Mouse (Mus musculus) MEL (cell line): ENCODE measurements around the gene Snca. TPM values are rescaled to one million over a fixed set of nuclear protein-coding genes. Genes with fewer than 3 reads are reported as not detected.

Experiments
- DNase-seq: peaks from one replicate; pipeline ENCODE4 v3.0.0; 2011; ENCODE audit warnings: low read depth, low spot score
- H3K27ac ChIP-seq: 2 replicates; pipeline ENCODE4 v1.5.1; 2012; ENCODE audit warnings: low read depth, mild to moderate bottlenecking, control low read depth, low read length, moderate library complexity; ENCODE audit not compliant: control insufficient read depth
- H3K27me3 ChIP-seq, 2 experiments: fragments of 150-350 bp in 1 of 2; sonication (generic) in 1 of 2; 2 replicates each; pipeline ENCODE4 v1.6.1; 2012; ENCODE audit warnings: low read length in 2 of 2, mild to moderate bottlenecking in 2 of 2, improper control_type of control experiment in 1 of 2, moderate library complexity in 1 of 2; ENCODE audit not compliant: insufficient read depth in 2 of 2, control insufficient read depth in 1 of 2
- H3K36me3 ChIP-seq, 2 experiments: 2 replicates each; pipeline ENCODE4 v1.6.1; 2012 to 2014; ENCODE audit warnings: low read length in 2 of 2, improper control_type of control experiment in 1 of 2, inconsistent platforms in 1 of 2, mild to moderate bottlenecking in 1 of 2; ENCODE audit not compliant: insufficient read depth in 2 of 2, control insufficient read depth in 1 of 2
- H3K4me1 ChIP-seq, 2 experiments: fragments of 150-350 bp in 1 of 2; sonication (generic) in 1 of 2; 2 replicates each; pipeline ENCODE4 v1.6.1; 2012; ENCODE audit warnings: low read length in 2 of 2, improper control_type of control experiment in 1 of 2, mild to moderate bottlenecking in 1 of 2; ENCODE audit not compliant: insufficient read depth in 2 of 2, control insufficient read depth in 1 of 2
- H3K4me3 ChIP-seq, 2 experiments: fragments of 150-350 bp in 1 of 2; sonication (generic) in 1 of 2; 2 replicates each; pipeline ENCODE4 v1.5.1; 2012; ENCODE audit warnings: low read depth in 2 of 2, low read length in 2 of 2, mild to moderate bottlenecking in 2 of 2, moderate library complexity in 2 of 2, control low read depth in 1 of 2, improper control_type of control experiment in 1 of 2; ENCODE audit not compliant: control insufficient read depth in 1 of 2, insufficient read depth in 1 of 2
- H3K79me2 ChIP-seq: 2 replicates; pipeline ENCODE4 v1.6.1; 2012; ENCODE audit warnings: mild to moderate bottlenecking, low read length, moderate library complexity; ENCODE audit not compliant: control insufficient read depth, poor library complexity, insufficient read depth
- H3K9ac ChIP-seq: 2 replicates; pipeline ENCODE4 v1.6.1; 2012; ENCODE audit warnings: low read depth, mild to moderate bottlenecking, control low read depth, low read length, moderate library complexity; ENCODE audit not compliant: control insufficient read depth, poor library complexity, severe bottlenecking
- H3K9me3 ChIP-seq: fragments of 150-350 bp; sonication (generic); replicated peaks from 2 replicates; pipeline ENCODE4 v1.6.1; 2012; ENCODE audit warnings: mild to moderate bottlenecking, low read length, improper control_type of control experiment, moderate library complexity; ENCODE audit not compliant: insufficient read depth
- BHLHE40 ChIP-seq: IDR thresholded peaks from 2 replicates; pipeline ENCODE4 v1.6.1; 2012; ENCODE audit warnings: low read depth, mild to moderate bottlenecking, inconsistent platforms, low read length, improper control_type of control experiment, borderline replicate concordance
- CHD1 ChIP-seq: IDR thresholded peaks from 2 replicates; pipeline ENCODE4 v1.6.1; 2012; ENCODE audit warnings: low read depth, mild to moderate bottlenecking, inconsistent platforms, low read length, improper control_type of control experiment
- CHD2 ChIP-seq: IDR thresholded peaks from 2 replicates; pipeline ENCODE4 v1.6.1; 2011; ENCODE audit warnings: low read length, improper control_type of control experiment
- ELF1 ChIP-seq: IDR thresholded peaks from 2 replicates; pipeline ENCODE4 v1.6.1; 2014; ENCODE audit warnings: low read depth, mild to moderate bottlenecking, inconsistent platforms, low read length, improper control_type of control experiment, moderate library complexity
- ETS1 ChIP-seq: IDR thresholded peaks from 2 replicates; pipeline ENCODE4 v1.6.1; 2012; ENCODE audit warnings: low read depth, mild to moderate bottlenecking, inconsistent platforms, low read length, improper control_type of control experiment, moderate library complexity
- GATA1 ChIP-seq: IDR thresholded peaks from 2 replicates; pipeline ENCODE4 v1.6.1; 2011; ENCODE audit warnings: low read depth, low read length, improper control_type of control experiment
- HCFC1 ChIP-seq: IDR thresholded peaks from 2 replicates; pipeline ENCODE4 v1.6.1; 2012; ENCODE audit warnings: low read depth, mild to moderate bottlenecking, inconsistent platforms, low read length, improper control_type of control experiment, moderate library complexity
- MAFK ChIP-seq: IDR thresholded peaks from 2 replicates; pipeline ENCODE4 v1.6.1; 2011; ENCODE audit warnings: low read depth, mild to moderate bottlenecking, low read length, improper control_type of control experiment, borderline replicate concordance
- MAX ChIP-seq: IDR thresholded peaks from 2 replicates; pipeline ENCODE4 v1.6.1; 2011; ENCODE audit warnings: low read length, improper control_type of control experiment
- MAZ ChIP-seq: IDR thresholded peaks from 2 replicates; pipeline ENCODE4 v1.6.1; 2012; ENCODE audit warnings: low read depth, mild to moderate bottlenecking, inconsistent platforms, low read length, improper control_type of control experiment
- MEF2A ChIP-seq: IDR thresholded peaks from 2 replicates; pipeline ENCODE4 v1.6.1; 2014; ENCODE audit warnings: low read depth, mild to moderate bottlenecking, inconsistent platforms, low read length, improper control_type of control experiment; ENCODE audit not compliant: poor library complexity, insufficient replicate concordance, severe bottlenecking; ENCODE audit errors: extremely low read depth
- MYB ChIP-seq: IDR thresholded peaks from 2 replicates; pipeline ENCODE4 v1.6.1; 2011; ENCODE audit warnings: mild to moderate bottlenecking, low read depth, low read length, improper control_type of control experiment
- MYC ChIP-seq: IDR thresholded peaks from 2 replicates; pipeline ENCODE4 v1.6.1; 2011; ENCODE audit warnings: low read depth, mild to moderate bottlenecking, low read length, improper control_type of control experiment, moderate library complexity
- NELFE ChIP-seq: IDR thresholded peaks from 2 replicates; pipeline ENCODE4 v1.6.1; 2011; ENCODE audit warnings: low read depth, low read length, improper control_type of control experiment
- POLR2AphosphoS2 ChIP-seq: IDR thresholded peaks from 2 replicates; pipeline ENCODE4 v1.6.1; 2011; ENCODE audit warnings: low read length, improper control_type of control experiment
- POLR2AphosphoS5 ChIP-seq: IDR thresholded peaks from 2 replicates; pipeline ENCODE4 v1.6.1; 2012; ENCODE audit warnings: low read depth, borderline replicate concordance, mild to moderate bottlenecking, inconsistent platforms, low read length, moderate library complexity, mixed read lengths
- TAL1 ChIP-seq: IDR thresholded peaks from 2 replicates; pipeline ENCODE4 v1.6.1; 2012; ENCODE audit warnings: mild to moderate bottlenecking, inconsistent platforms, low read length, moderate library complexity, mixed read lengths
- UBTF ChIP-seq: IDR thresholded peaks from 2 replicates; pipeline ENCODE4 v1.6.1; 2012; ENCODE audit warnings: low read depth, mild to moderate bottlenecking, inconsistent platforms, low read length, improper control_type of control experiment, moderate library complexity, borderline replicate concordance; ENCODE audit not compliant: insufficient read depth
- USF1 ChIP-seq: IDR thresholded peaks from 2 replicates; pipeline ENCODE4 v1.6.1; 2014; ENCODE audit warnings: low read depth, mild to moderate bottlenecking, inconsistent platforms, low read length, improper control_type of control experiment, moderate library complexity
- USF2 ChIP-seq, 2 experiments: IDR thresholded peaks; 2 replicates each; pipeline ENCODE4 v1.6.1; 2011 to 2012; ENCODE audit warnings: improper control_type of control experiment in 2 of 2, low read length in 2 of 2, borderline replicate concordance in 1 of 2, inconsistent platforms in 1 of 2, low read depth in 1 of 2, mild to moderate bottlenecking in 1 of 2; ENCODE audit not compliant: insufficient read depth in 1 of 2
- ZMIZ1 ChIP-seq: IDR thresholded peaks from 2 replicates; pipeline ENCODE4 v1.6.1; 2012; ENCODE audit warnings: low read depth, mild to moderate bottlenecking, inconsistent platforms, low read length, improper control_type of control experiment, moderate library complexity
- polyA plus RNA-seq, 2 experiments: library from polyadenylated mRNA; stranded (reverse) in 1 of 2; unstranded in 1 of 2; fragments of >175 nt in 1 of 2; fragments of >200 nt in 1 of 2; gene quantifications; 2 replicates each; pipeline versions ENCODE4 v1.2.1 to v1.2.4; 2012; ENCODE audit warnings: low replicate concordance in 2 of 2, low read depth in 1 of 2; ENCODE audit not compliant: insufficient read length in 2 of 2, insufficient read depth in 1 of 2, missing spikeins in 1 of 2
- total RNA-seq: library from RNA; depleted of rRNA; stranded (reverse); fragments of 300-350 nt; gene quantifications from 2 replicates; pipeline ENCODE4 v1.2.3, GENCODE M21; 2012

Snca gene
- total and polyA plus RNA-seq, 3 experiments = 46.0 to 47.5 TPM; not detected in 1

DNA sequence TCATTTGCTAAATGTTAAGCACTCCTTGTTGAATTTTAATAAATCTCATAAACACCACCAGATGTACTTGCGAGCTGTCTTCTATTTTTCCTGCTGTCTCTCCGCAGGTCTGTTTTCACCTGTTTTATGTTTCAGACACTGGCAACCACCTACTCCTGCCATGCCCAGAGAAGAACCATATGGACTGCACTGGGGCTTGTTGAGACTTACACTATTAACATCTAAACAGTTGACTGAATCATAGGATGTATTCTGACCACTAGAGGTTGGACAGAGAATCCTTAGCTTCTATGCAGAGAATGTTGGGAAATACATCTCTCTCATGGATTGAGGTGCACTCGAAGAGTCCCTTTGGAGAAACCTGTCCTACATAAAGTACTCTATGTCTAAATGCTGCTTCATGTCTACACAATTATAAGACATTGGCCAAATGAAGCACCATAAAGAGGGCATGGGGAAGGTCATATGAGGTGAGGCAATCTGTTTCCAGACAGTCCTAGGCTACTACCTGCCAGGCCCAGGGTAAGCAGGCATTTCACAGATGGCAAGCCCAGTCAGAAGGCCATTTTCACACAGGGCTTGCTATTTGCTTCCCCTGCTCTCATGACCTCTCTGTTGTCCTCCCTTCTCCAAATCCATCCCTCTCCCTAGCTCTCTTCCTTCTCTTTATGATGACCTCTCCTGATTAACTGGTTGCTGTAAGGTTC, 35.8 kb downstream of the Snca start:
- H3K27ac ChIP-seq = no peak overlapping the region
- H3K36me3 ChIP-seq = peaks cover 0 to 4% of the 10 kb centered on the region in 2 experiments; a peak in 3 of 4 replicates
- H3K4me1 ChIP-seq = no peaks in the 10 kb centered on the region
- no peaks in the 10 kb centered on the region for H3K27me3 ChIP-seq
- no peak for DNase-seq
- no peak overlapping the region for H3K4me3 ChIP-seq
- no peaks in the 10 kb centered on the region for H3K9me3 ChIP-seq
- H3K79me2 ChIP-seq = no peaks in the 10 kb centered on the region
- H3K9ac ChIP-seq = no peak overlapping the region
- TF ChIP-seq HCFC1 (no peak), GATA1 (no peak), CHD2 (no peak)
- TF ChIP-seq, all 39 proteins: peak for 0

DNA sequence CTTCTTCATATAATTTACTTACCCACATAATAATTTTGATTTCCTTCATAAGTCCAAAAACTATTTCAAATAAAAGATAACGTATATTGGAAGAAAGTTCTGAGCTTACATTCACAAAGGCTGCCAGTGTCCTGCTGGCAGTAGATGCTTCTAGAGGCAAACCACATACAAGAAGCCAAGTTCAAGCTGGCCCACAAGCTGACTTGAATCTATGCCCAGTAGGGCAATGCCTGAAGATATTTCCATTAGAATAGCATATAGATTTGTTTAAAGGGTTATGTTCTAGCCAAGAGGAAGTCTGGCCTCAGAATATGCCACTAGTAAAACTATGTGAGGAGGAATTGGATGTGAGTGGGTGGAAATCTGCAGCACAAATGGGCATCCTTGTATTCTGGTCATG, 42.7 kb downstream of the Snca start:
- Histone ChIP-seq H3K9me3 (no peaks in the 10 kb centered on the region), H3K27me3 (no peaks in the 10 kb centered on the region), H3K9ac (no peak overlapping the region), H3K4me3 (no peak overlapping the region), H3K79me2 (no peaks in the 10 kb centered on the region), H3K36me3 (peaks cover 0 to 2% of the 10 kb centered on the region in 2 experiments; a peak in 3 of 4 replicates), H3K27ac (no peak overlapping the region), H3K4me1 (no peaks in the 10 kb centered on the region)
- TF ChIP-seq MAZ (no peak), MYB (no peak), HCFC1 (no peak), POLR2AphosphoS5 (no peak), USF2 (IDR thresholded peaks at IDR 0.05; ENCODE audit: borderline replicate concordance in 1 of 2, insufficient read depth in 1 of 2, low read depth in 1 of 2, low read length in 2 of 2) (no peak), GATA1 (no peak), UBTF (no peak), MAX (no peak), ELF1 (no peak), CHD1 (no peak), ETS1 (no peak), USF1 (no peak), POLR2AphosphoS2 (no peak), BHLHE40 (no peak), NELFE (no peak), MAFK (no peak), MEF2A (no peak), TAL1 (no peak), ZMIZ1 (no peak), MYC (no peak)
- DNase-seq = no peak
